Mouse (Mus musculus) liver, postnatal 0 days (tissue): Measurements from ENCODE around the gene Gm9573.
A peak's percentile ranks its signal among the peaks of the same experiment; 100 is the strongest.

Experiments
- CTCF ChIP-seq: sonication (generic); IDR thresholded peaks from 2 replicates; pipeline ENCODE4 v1.5.1; 2016; ENCODE audit warnings: antibody characterized with exemption, low read depth
- EP300 ChIP-seq: IDR thresholded peaks from 2 replicates; pipeline ENCODE4 v1.6.1; 2016; ENCODE audit warnings: antibody characterized with exemption, low read depth, mild to moderate bottlenecking

- TF ChIP-seq CTCF, result peak; percentile 84
- no peak for TF ChIP-seq EP300
These were observed 35.8 kb downstream of the Gm9573 start for GRCm38 (mm10) chr17:35590410-35591218.
